Mouse (Mus musculus) heart, adult 9 months (tissue): ENCODE data around the gene Ddc.
A peak's percentile ranks its signal among the peaks of the same experiment; 100 is the strongest.

Source experiments
- DNase-seq, 2 experiments: peaks; one replicate each; pipeline ENCODE4 v3.0.0; 2022; ENCODE audit warnings: low spot score in 2 of 2

Gene Ddc

GRCm38 (mm10) chr11:11794626-11795025 lies 103.3 kb downstream of the Ddc start:
- DNase-seq, result no peak

- DNase-seq, result peak; percentile 63 to 77
Measured at GRCm38 (mm10) chr11:11788521-11788974, 109.4 kb downstream of the Ddc start.

GRCm38 (mm10) chr11:11785457-11785856 lies 112.5 kb downstream of the Ddc start:
- DNase-seq, result no peak

GRCm38 (mm10) chr11:11781728-11782127 lies 116.2 kb downstream of the Ddc start:
- no peak for DNase-seq

- no peak for DNase-seq
Measured at GRCm38 (mm10) chr11:11778345-11778744, 119.6 kb downstream of the Ddc start.

- no peak for DNase-seq
Measured at GRCm38 (mm10) chr11:11777796-11778195, 120.1 kb downstream of the Ddc start.

GRCm38 (mm10) chr11:11777246-11777645 lies 120.7 kb downstream of the Ddc start:
- DNase-seq, result no peak

GRCm38 (mm10) chr11:11776822-11777174 lies 121.1 kb downstream of the Ddc start:
- DNase-seq, result no peak

GRCm38 (mm10) chr11:11776071-11776821 lies 121.7 kb downstream of the Ddc start:
- DNase-seq, result no peak

GRCm38 (mm10) chr11:11774893-11775292 lies 123.1 kb downstream of the Ddc start:
- no peak for DNase-seq

- no peak for DNase-seq
Measured at GRCm38 (mm10) chr11:11774384-11774783, 123.6 kb downstream of the Ddc start.

GRCm38 (mm10) chr11:11772196-11772595 lies 125.7 kb downstream of the Ddc start:
- no peak for DNase-seq

- DNase-seq, result no peak
Measured at GRCm38 (mm10) chr11:11770691-11771090, 127.3 kb downstream of the Ddc start.

- DNase-seq, result no peak
Measured at GRCm38 (mm10) chr11:11769281-11769680, 128.7 kb downstream of the Ddc start.

GRCm38 (mm10) chr11:11768057-11768456 lies 129.9 kb downstream of the Ddc start:
- no peak for DNase-seq

GRCm38 (mm10) chr11:11766736-11767135 lies 131.2 kb downstream of the Ddc start:
- no peak for DNase-seq

GRCm38 (mm10) chr11:11766105-11766504 lies 131.8 kb downstream of the Ddc start:
- no peak for DNase-seq

GRCm38 (mm10) chr11:11765414-11765813 lies 132.5 kb downstream of the Ddc start:
- DNase-seq, result no peak
